Mouse (Mus musculus): ENCODE measurements around the gene Helq. TPM values are rescaled to one million over a fixed set of nuclear protein-coding genes. Genes with fewer than 3 reads are reported as not detected.

Gene Helq
- polyA plus RNA-seq, 1 experiment, result 5.9 TPM

- TF ChIP-seq POLR2A (IDR thresholded peaks at IDR 0.05; ENCODE audit: borderline replicate concordance, extremely low read depth, low read depth, low read length) (no peak), CTCF (IDR thresholded peaks at IDR 0.05; ENCODE audit: insufficient read depth, low read length) (no peak)
- WGBS, result 93% methylated on average over 5 of the region's 5 CpGs
- Histone ChIP-seq H3K4me3 (replicated peaks; ENCODE audit: extremely low read depth, low read depth, low read length) (no peak overlapping the region), H3K4me1 (ENCODE audit: control insufficient read depth, insufficient read depth, low read length) (no peaks in the 10 kb centered on the region)
- no peak for DNase-seq
Measured at GRCm38 (mm10) chr5:100758121-100758520, 40.3 kb downstream of the Helq start.

- TF ChIP-seq CTCF (IDR thresholded peaks at IDR 0.05; ENCODE audit: insufficient read depth, low read length) (no peak), POLR2A (IDR thresholded peaks at IDR 0.05; ENCODE audit: borderline replicate concordance, extremely low read depth, low read depth, low read length) (no peak)
- 62% methylated on average over 7 of the region's 7 CpGs for WGBS
- Histone ChIP-seq H3K4me3 (replicated peaks; ENCODE audit: extremely low read depth, low read depth, low read length) (no peak overlapping the region), H3K4me1 (ENCODE audit: control insufficient read depth, insufficient read depth, low read length) (no peaks in the 10 kb centered on the region)
- no peak for DNase-seq
Measured at GRCm38 (mm10) chr5:100753407-100753806, 45.0 kb downstream of the Helq start.

GRCm38 (mm10) chr5:100751655-100752054, 46.7 kb downstream of the Helq start:
- no peak for TF ChIP-seq POLR2A (IDR thresholded peaks at IDR 0.05; ENCODE audit: borderline replicate concordance, extremely low read depth, low read depth, low read length)
- no peak for TF ChIP-seq CTCF (IDR thresholded peaks at IDR 0.05; ENCODE audit: insufficient read depth, low read length)
- WGBS, result 51% methylated on average over 4 of the region's 4 CpGs
- Histone ChIP-seq H3K4me3 (replicated peaks; ENCODE audit: extremely low read depth, low read depth, low read length) (no peak overlapping the region), H3K4me1 (ENCODE audit: control insufficient read depth, insufficient read depth, low read length) (no peaks in the 10 kb centered on the region)
- DNase-seq, result no peak

GRCm38 (mm10) chr5:100750617-100751255, 47.7 kb downstream of the Helq start:
- no peak for TF ChIP-seq CTCF (IDR thresholded peaks at IDR 0.05; ENCODE audit: insufficient read depth, low read length)
- TF ChIP-seq POLR2A (IDR thresholded peaks at IDR 0.05; ENCODE audit: borderline replicate concordance, extremely low read depth, low read depth, low read length), result no peak
- WGBS, result 64% methylated on average over 10 of the region's 10 CpGs
- H3K4me1 ChIP-seq (ENCODE audit: control insufficient read depth, insufficient read depth, low read length), result no peaks in the 10 kb centered on the region
- no peak for DNase-seq
- no peak overlapping the region for H3K4me3 ChIP-seq (replicated peaks; ENCODE audit: extremely low read depth, low read depth, low read length)

- WGBS, result 92% methylated on average over 8 of the region's 8 CpGs
- H3K4me3 ChIP-seq (replicated peaks; ENCODE audit: extremely low read depth, low read depth, low read length), result no peak overlapping the region
- TF ChIP-seq POLR2A (IDR thresholded peaks at IDR 0.05; ENCODE audit: borderline replicate concordance, extremely low read depth, low read depth, low read length) (no peak), CTCF (IDR thresholded peaks at IDR 0.05; ENCODE audit: insufficient read depth, low read length) (no peak)
- H3K4me1 ChIP-seq (ENCODE audit: control insufficient read depth, insufficient read depth, low read length), result no peaks in the 10 kb centered on the region
- DNase-seq, result no peak
Measured at GRCm38 (mm10) chr5:100738802-100739201, 59.6 kb downstream of the Helq start.

GRCm38 (mm10) chr5:100736919-100737318, 61.5 kb downstream of the Helq start:
- H3K4me1 ChIP-seq (ENCODE audit: control insufficient read depth, insufficient read depth, low read length), result no peaks in the 10 kb centered on the region
- TF ChIP-seq CTCF (IDR thresholded peaks at IDR 0.05; ENCODE audit: insufficient read depth, low read length), result no peak
- TF ChIP-seq POLR2A (IDR thresholded peaks at IDR 0.05; ENCODE audit: borderline replicate concordance, extremely low read depth, low read depth, low read length), result no peak
- no peak overlapping the region for H3K4me3 ChIP-seq (replicated peaks; ENCODE audit: extremely low read depth, low read depth, low read length)
- 80% methylated on average over 8 of the region's 8 CpGs for WGBS
- no peak for DNase-seq

GRCm38 (mm10) chr5:100734535-100734934, 63.9 kb downstream of the Helq start:
- TF ChIP-seq POLR2A (IDR thresholded peaks at IDR 0.05; ENCODE audit: borderline replicate concordance, extremely low read depth, low read depth, low read length) (no peak), CTCF (IDR thresholded peaks at IDR 0.05; ENCODE audit: insufficient read depth, low read length) (no peak)
- DNase-seq, result no peak
- no peaks in the 10 kb centered on the region for H3K4me1 ChIP-seq (ENCODE audit: control insufficient read depth, insufficient read depth, low read length)
- 72% methylated on average over 4 of the region's 4 CpGs for WGBS
- H3K4me3 ChIP-seq (replicated peaks; ENCODE audit: extremely low read depth, low read depth, low read length), result no peak overlapping the region

GRCm38 (mm10) chr5:100728757-100729156, 69.6 kb downstream of the Helq start:
- 61% methylated on average over 13 of the region's 13 CpGs for WGBS
- Histone ChIP-seq H3K4me3 (replicated peaks; ENCODE audit: extremely low read depth, low read depth, low read length) (no peak overlapping the region), H3K4me1 (ENCODE audit: control insufficient read depth, insufficient read depth, low read length) (no peaks in the 10 kb centered on the region)
- DNase-seq, result no peak
- TF ChIP-seq POLR2A (IDR thresholded peaks at IDR 0.05; ENCODE audit: borderline replicate concordance, extremely low read depth, low read depth, low read length) (no peak), CTCF (IDR thresholded peaks at IDR 0.05; ENCODE audit: insufficient read depth, low read length) (no peak)

GRCm38 (mm10) chr5:100726001-100726400, 72.4 kb downstream of the Helq start:
- no peak for DNase-seq
- no peaks in the 10 kb centered on the region for H3K4me1 ChIP-seq (ENCODE audit: control insufficient read depth, insufficient read depth, low read length)
- no peak overlapping the region for H3K4me3 ChIP-seq (replicated peaks; ENCODE audit: extremely low read depth, low read depth, low read length)
- WGBS, result 72% methylated on average over 4 of the region's 4 CpGs
- TF ChIP-seq POLR2A (IDR thresholded peaks at IDR 0.05; ENCODE audit: borderline replicate concordance, extremely low read depth, low read depth, low read length) (no peak), CTCF (IDR thresholded peaks at IDR 0.05; ENCODE audit: insufficient read depth, low read length) (no peak)

All from lung, adult 2 months (tissue).